Mouse (Mus musculus) stomach, postnatal 0 days (tissue): ENCODE measurements around the gene Ddx39b. TPM values are rescaled to one million over a fixed set of nuclear protein-coding genes. Genes with fewer than 3 reads are reported as not detected.

Experiments used
- ATAC-seq: fragments of 200-750 bp; cut with Nextera tagmentation; 2 replicates; pipeline ENCODE4 v1.8.0; 2017; ENCODE audit not compliant: low FRiP score, low TSS enrichment
- DNase-seq: peaks from one replicate; pipeline ENCODE4 v3.0.0-alpha.2; 2016; ENCODE audit warnings: low spot score
- H3K27ac ChIP-seq: fragments of 300-500 bp; sonication (generic); replicated peaks from 2 replicates; pipeline ENCODE4 v1.5.1; 2014; ENCODE audit warnings: mild to moderate bottlenecking, control low read depth
- H3K27me3 ChIP-seq: fragments of 300-500 bp; sonication (generic); 2 replicates; pipeline ENCODE4 v1.6.1; 2014; ENCODE audit warnings: low read length; ENCODE audit not compliant: control insufficient read depth, insufficient read depth
- H3K36me3 ChIP-seq: fragments of 300-500 bp; sonication (generic); 2 replicates; pipeline ENCODE4 v1.6.1; 2014; ENCODE audit warnings: low read length, mixed read lengths; ENCODE audit not compliant: control insufficient read depth, insufficient read depth
- H3K4me1 ChIP-seq: fragments of 300-500 bp; sonication (generic); replicated peaks from 2 replicates; pipeline ENCODE4 v1.6.1; 2014; ENCODE audit warnings: antibody characterized with exemption; ENCODE audit not compliant: control insufficient read depth, insufficient read depth
- H3K4me2 ChIP-seq: fragments of 300-500 bp; sonication (generic); replicated peaks from 2 replicates; pipeline ENCODE4 v1.6.1; 2014; ENCODE audit warnings: low read depth, mild to moderate bottlenecking, control low read depth, moderate library complexity
- H3K4me3 ChIP-seq: fragments of 300-500 bp; sonication (generic); 2 replicates; pipeline ENCODE4 v1.5.1; 2014; ENCODE audit warnings: low read depth, low read length, control low read depth
- H3K9ac ChIP-seq: fragments of 300-500 bp; sonication (generic); 2 replicates; pipeline ENCODE4 v1.6.1; 2014; ENCODE audit warnings: mild to moderate bottlenecking, low read length, control low read depth, mixed read lengths
- H3K9me3 ChIP-seq: fragments of 300-500 bp; sonication (generic); 2 replicates; pipeline ENCODE4 v1.6.1; 2016; ENCODE audit warnings: low read length; ENCODE audit not compliant: control insufficient read depth
- CTCF ChIP-seq: IDR thresholded peaks from 2 replicates; pipeline ENCODE4 v1.5.1; 2016; ENCODE audit warnings: antibody characterized with exemption, low read depth, mild to moderate bottlenecking, moderate library complexity
- EP300 ChIP-seq: optimal IDR thresholded peaks from 2 replicates; pipeline ENCODE3; 2016; ENCODE audit warnings: antibody characterized with exemption
- WGBS: fragments of 180-500 bp; shearing (Covaris S2); extraction: QIAGEN DNeasy Blood & Tissue Kit; methylation state at CpG from one replicate; pipeline ENCODE4 v1.1.7; 2014; 5-methylcytosine and 5-hydroxymethylcytosine counted together
- polyA plus RNA-seq: library from polyadenylated mRNA; unstranded; fragments of >200 nt; fragmentation: Nextera tagmentation; extraction: Ambion mirVana; gene quantifications from 2 replicates; pipeline ENCODE4 v1.2.1, GENCODE M21; 2015

Ddx39b gene
- polyA plus RNA-seq, 1 experiment from 2014 or later: 143 TPM

DNA sequence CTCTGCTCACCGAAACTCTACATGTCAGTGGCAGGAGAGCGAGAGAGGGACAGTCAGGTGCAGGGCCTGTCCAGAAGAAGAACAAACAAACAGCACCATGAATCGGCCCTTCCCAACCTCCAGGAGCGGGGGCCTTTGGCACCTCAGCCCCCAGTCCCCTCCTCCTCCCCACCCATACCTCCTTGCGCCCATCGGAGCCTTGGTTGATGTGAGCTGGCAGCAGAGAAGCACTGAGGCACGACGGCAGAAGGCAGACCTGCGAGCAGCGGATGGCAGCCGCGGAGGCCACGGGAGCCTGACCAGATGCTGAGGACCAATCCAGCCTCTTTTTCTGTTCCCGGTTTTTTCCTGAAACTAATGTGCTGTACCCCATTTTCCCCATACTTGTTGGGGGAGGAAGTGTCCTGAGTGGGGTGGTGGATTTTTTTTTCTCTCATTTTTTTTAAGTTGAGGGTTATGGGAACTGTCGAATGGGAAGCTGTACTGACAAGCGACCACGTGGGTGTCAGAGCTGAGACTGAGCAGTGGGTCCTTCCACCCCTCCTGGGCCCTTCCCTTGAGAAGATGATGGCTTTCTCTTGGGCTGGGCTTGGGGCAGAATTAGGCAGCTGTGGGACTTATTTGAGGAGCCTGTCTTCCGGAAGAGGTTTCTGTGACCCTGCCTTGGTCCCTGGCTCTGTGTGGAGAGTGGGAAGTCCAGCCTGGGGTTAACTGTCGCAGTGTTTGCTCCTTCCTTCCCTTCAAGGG is 8.1 kb downstream of the Ddx39b start:
- TF ChIP-seq EP300 (no peak), CTCF (no peak)
- ATAC-seq: no peak

DNA sequence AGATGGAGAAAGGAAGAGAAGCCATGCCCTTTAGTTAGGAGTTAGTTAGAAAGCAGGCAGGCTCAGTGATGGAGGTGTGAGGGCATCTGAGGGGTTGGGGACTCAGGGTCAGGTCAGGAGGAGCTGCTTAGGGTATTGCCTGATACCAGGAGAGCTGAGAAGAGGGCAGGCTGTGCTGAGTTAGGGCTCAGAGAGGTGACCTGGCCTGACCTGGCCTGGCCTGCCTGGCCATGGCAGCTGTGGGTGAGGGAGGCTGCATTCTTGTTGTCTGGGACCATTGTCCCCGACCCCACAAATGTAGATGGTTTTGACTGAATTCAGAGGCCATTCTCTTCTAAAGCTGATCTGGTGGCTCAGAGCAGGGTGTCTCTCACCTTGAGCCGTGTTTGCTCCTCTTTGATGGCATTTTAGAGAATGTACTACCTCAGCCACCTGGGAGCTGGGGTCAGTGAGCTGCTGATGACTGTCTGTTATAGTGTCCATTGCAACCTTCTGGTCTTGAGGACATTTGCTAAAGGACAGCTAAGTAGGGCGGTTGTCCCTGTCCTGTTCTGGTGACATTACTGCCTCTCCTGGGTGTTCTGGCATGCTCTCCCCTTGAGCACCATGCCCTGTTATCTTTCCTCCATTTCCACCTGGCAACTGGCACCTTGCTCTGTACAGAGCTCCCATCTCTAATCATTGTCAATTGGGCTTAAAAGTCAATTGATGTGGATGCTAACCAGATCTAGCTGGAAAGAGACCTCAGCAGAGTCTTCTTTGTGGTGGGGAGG is 9.0 kb downstream of the Ddx39b start:
- 83% methylated on average over 3 of the region's 3 CpGs for WGBS
- TF ChIP-seq CTCF (no peak), EP300 (no peak)
- no peaks in the 10 kb centered on the region for H3K27me3 ChIP-seq
- DNase-seq (no peak), ATAC-seq (no peak)
- H3K4me2 ChIP-seq: no peak overlapping the region
- H3K4me1 ChIP-seq: no peaks in the 10 kb centered on the region
- no peak overlapping the region for H3K9ac ChIP-seq
- no peak overlapping the region for H3K27ac ChIP-seq
- H3K9me3 ChIP-seq: no peaks in the 10 kb centered on the region
- H3K36me3 ChIP-seq: peaks cover 51% of the 10 kb centered on the region
- no peak overlapping the region for H3K4me3 ChIP-seq

More for the DNA sequence above, 8.1 kb downstream of the Ddx39b start:
- Histone ChIP-seq H3K9ac (no peak overlapping the region), H3K4me1 (no peaks in the 10 kb centered on the region), H3K4me2 (no peak overlapping the region), H3K27ac (no peak overlapping the region), H3K4me3 (no peak overlapping the region), H3K9me3 (no peaks in the 10 kb centered on the region), H3K27me3 (no peaks in the 10 kb centered on the region), H3K36me3 (peaks cover 52% of the 10 kb centered on the region)
- no peak for DNase-seq
- 83% methylated on average over 19 of the region's 19 CpGs for WGBS

DNA sequence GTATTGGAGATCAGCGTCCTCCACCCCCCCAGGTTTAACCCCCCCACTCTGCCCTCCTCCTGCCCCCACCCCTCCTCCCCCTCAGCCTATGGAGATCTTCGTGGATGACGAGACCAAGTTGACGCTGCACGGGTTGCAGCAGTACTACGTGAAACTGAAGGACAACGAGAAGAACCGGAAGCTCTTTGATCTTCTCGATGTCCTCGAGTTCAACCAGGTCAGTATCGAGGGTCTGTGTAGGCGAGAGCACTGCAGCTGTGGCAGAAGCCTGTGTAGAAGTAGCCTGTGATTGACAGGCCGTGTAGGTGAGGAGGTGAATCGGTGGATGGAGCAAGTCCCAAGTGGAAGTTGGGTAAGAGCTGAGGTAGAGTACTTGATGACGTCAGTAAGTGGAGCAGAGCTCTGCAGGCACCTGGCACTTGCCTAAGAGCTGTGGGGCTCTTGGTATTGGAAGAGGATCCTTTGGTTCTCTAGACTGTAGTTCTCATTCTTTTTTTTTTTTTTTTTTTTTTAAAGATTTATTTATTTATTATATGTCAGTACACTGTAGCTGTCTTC is 9.7 kb downstream of the Ddx39b start:
- Histone ChIP-seq H3K36me3 (peaks cover 47% of the 10 kb centered on the region), H3K9me3 (no peaks in the 10 kb centered on the region), H3K4me2 (no peak overlapping the region), H3K27me3 (no peaks in the 10 kb centered on the region), H3K4me3 (no peak overlapping the region), H3K27ac (no peak overlapping the region), H3K4me1 (no peaks in the 10 kb centered on the region), H3K9ac (no peak overlapping the region)
- ATAC-seq (peak; percentile 4; the same call in 1 of the 2 replicates), DNase-seq (no peak)
- 78% methylated on average over 15 of the region's 15 CpGs for WGBS
- TF ChIP-seq CTCF (no peak), EP300 (no peak)

DNA sequence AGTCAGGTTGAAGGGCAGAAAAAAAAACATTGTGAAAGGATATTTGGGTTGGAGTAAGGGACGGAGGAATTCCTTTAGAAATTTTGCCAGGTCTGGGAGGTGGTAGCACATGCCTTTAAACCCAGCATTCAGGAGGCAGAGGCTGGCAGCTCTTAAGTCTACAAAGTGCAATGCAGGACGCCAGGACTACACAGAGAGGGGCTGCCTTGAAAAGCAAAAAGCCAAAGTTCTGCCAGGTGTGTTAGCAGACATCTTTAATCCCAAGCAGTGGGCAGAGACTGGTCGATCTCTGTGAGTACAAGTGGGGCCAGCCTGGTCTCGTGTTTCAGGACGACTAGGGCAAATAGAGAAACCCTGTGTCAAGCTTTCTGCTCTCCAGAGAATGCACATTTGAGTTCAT is 10.4 kb downstream of the Ddx39b start:
- Histone ChIP-seq H3K9ac (no peak overlapping the region), H3K36me3 (peaks cover 40% of the 10 kb centered on the region), H3K27me3 (no peaks in the 10 kb centered on the region), H3K9me3 (no peaks in the 10 kb centered on the region), H3K4me3 (no peak overlapping the region), H3K4me1 (no peaks in the 10 kb centered on the region), H3K27ac (no peak overlapping the region), H3K4me2 (no peak overlapping the region)
- DNase-seq (no peak), ATAC-seq (no peak)
- TF ChIP-seq CTCF (no peak), EP300 (no peak)
- 65% methylated on average over 5 of the region's 5 CpGs for WGBS

DNA sequence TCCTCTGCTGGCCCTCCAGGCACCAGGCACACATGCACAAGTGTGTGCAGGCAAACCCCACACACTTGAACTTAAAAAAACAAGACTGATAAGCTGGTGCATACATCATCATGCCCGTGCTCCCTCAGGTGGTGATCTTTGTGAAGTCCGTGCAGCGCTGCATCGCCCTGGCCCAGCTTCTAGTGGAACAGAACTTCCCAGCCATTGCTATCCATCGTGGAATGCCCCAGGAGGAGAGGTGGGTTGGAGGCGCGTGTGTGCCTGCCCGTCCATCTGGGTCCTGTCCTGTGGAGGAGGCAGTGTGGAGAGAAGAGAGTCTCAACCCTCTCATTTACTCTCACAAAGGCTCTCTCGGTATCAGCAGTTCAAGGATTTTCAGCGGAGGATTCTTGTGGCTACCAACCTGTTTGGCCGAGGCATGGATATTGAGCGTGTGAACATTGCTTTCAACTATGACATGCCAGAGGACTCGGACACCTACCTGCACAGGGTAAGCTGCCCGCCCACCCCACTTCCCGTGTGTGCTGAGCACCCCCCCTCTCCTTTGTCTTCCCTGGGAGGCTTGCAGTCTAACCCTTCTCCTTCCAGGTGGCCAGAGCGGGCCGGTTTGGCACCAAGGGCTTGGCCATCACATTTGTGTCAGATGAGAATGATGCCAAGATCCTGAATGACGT is 11.2 kb downstream of the Ddx39b start:
- H3K4me2 ChIP-seq: no peak overlapping the region
- no peak for DNase-seq
- peaks cover 34% of the 10 kb centered on the region for H3K36me3 ChIP-seq

More for the DNA sequence above, 11.2 kb downstream of the Ddx39b start:
- TF ChIP-seq EP300: no peak
- TF ChIP-seq CTCF: peak; percentile 16
- no peak overlapping the region for H3K4me3 ChIP-seq
- H3K27me3 ChIP-seq: no peaks in the 10 kb centered on the region
- no peaks in the 10 kb centered on the region for H3K4me1 ChIP-seq
- H3K9ac ChIP-seq: no peak overlapping the region
- H3K9me3 ChIP-seq: no peaks in the 10 kb centered on the region
- ATAC-seq: no peak
- no peak overlapping the region for H3K27ac ChIP-seq
- 75% methylated on average over 18 of the region's 18 CpGs for WGBS
